Mouse (Mus musculus) neural tube, embryonic 11.5 days (tissue): ENCODE results near the gene Aldh8a1. TPM values are rescaled to one million over a fixed set of nuclear protein-coding genes. Genes with fewer than 3 reads are reported as not detected.

Experiments used
- ATAC-seq: fragments of 200-750 bp; cut with Nextera tagmentation; 2 replicates; pipeline ENCODE4 v1.8.0; 2017; ENCODE audit warnings: moderate number of reproducible peaks, mild to moderate bottlenecking, moderate TSS enrichment, moderate library complexity; ENCODE audit not compliant: insufficient read depth, low FRiP score, low TSS enrichment
- DNase-seq: peaks from one replicate; pipeline ENCODE4 v3.0.0-alpha.2; 2015; ENCODE audit warnings: low spot score
- H3K27ac ChIP-seq: fragments of 300-500 bp; sonication (generic); 2 replicates; pipeline ENCODE4 v1.5.1; 2014; ENCODE audit warnings: low read depth, mild to moderate bottlenecking, low read length
- H3K27me3 ChIP-seq: fragments of 300-500 bp; sonication (generic); 2 replicates; pipeline ENCODE4 v1.6.1; 2014; ENCODE audit warnings: mild to moderate bottlenecking, low read length, mixed read lengths; ENCODE audit not compliant: control insufficient read depth, insufficient read depth
- H3K36me3 ChIP-seq: fragments of 300-500 bp; sonication (generic); 2 replicates; pipeline ENCODE4 v1.6.1; 2014; ENCODE audit warnings: mild to moderate bottlenecking, low read length, moderate library complexity, mixed read lengths; ENCODE audit not compliant: control insufficient read depth, insufficient read depth
- H3K4me1 ChIP-seq: fragments of 300-500 bp; sonication (generic); 2 replicates; pipeline ENCODE4 v1.6.1; 2014; ENCODE audit warnings: low read length, mixed read lengths; ENCODE audit not compliant: control insufficient read depth, insufficient read depth
- H3K4me2 ChIP-seq: fragments of 300-500 bp; sonication (generic); 2 replicates; pipeline ENCODE4 v1.6.1; 2014; ENCODE audit warnings: low read depth, mild to moderate bottlenecking, moderate library complexity
- H3K4me3 ChIP-seq: fragments of 300-500 bp; sonication (generic); 2 replicates; pipeline ENCODE4 v1.5.1; 2014; ENCODE audit warnings: low read depth, low read length
- H3K9ac ChIP-seq: fragments of 300-500 bp; sonication (generic); 2 replicates; pipeline ENCODE4 v1.6.1; 2014; ENCODE audit warnings: mild to moderate bottlenecking, low read length
- H3K9me3 ChIP-seq: fragments of 300-500 bp; sonication (generic); 2 replicates; pipeline ENCODE4 v1.6.1; 2016; ENCODE audit warnings: low read length; ENCODE audit not compliant: control insufficient read depth
- WGBS: fragments of 180-500 bp; shearing (Covaris S2); extraction: QIAGEN DNeasy Blood & Tissue Kit; methylation state at CpG from one replicate; pipeline ENCODE4 v1.1.7; 2014; 5-methylcytosine and 5-hydroxymethylcytosine counted together
- polyA plus RNA-seq: library from polyadenylated mRNA; unstranded; fragments of >200 nt; fragmentation: Nextera tagmentation; extraction: Ambion mirVana; gene quantifications from 2 replicates; pipeline ENCODE4 v1.2.1, GENCODE M21; 2014

Gene Aldh8a1
- polyA plus RNA-seq, 1 experiment from 2014 or later, result not detected

- Histone ChIP-seq H3K36me3 (no peaks in the 10 kb centered on the region), H3K4me3 (no peak overlapping the region), H3K4me2 (no peak overlapping the region), H3K27ac (no peak overlapping the region), H3K27me3 (no peaks in the 10 kb centered on the region), H3K9me3 (no peaks in the 10 kb centered on the region), H3K9ac (no peak overlapping the region), H3K4me1 (no peaks in the 10 kb centered on the region)
- DNase-seq, result no peak
- WGBS, result 74% methylated on average over 2 of the region's 2 CpGs
- ATAC-seq, result no peak
Measured at GRCm38 (mm10) chr10:21400453-21400852, 23.4 kb downstream of the Aldh8a1 start.

- no peaks in the 10 kb centered on the region for H3K9me3 ChIP-seq
- no peak overlapping the region for H3K4me3 ChIP-seq
- DNase-seq (no peak), ATAC-seq (no peak)
- no peaks in the 10 kb centered on the region for H3K27me3 ChIP-seq
- no peak overlapping the region for H3K9ac ChIP-seq
- H3K27ac ChIP-seq, result no peak overlapping the region
- no peak overlapping the region for H3K4me2 ChIP-seq
- H3K4me1 ChIP-seq, result no peaks in the 10 kb centered on the region
- H3K36me3 ChIP-seq, result no peaks in the 10 kb centered on the region
- 68% methylated on average over 4 of the region's 4 CpGs for WGBS
Measured at GRCm38 (mm10) chr10:21401259-21401658, 24.2 kb downstream of the Aldh8a1 start.

- H3K27ac ChIP-seq, result no peak overlapping the region
- no peak overlapping the region for H3K4me2 ChIP-seq
- H3K9me3 ChIP-seq, result no peaks in the 10 kb centered on the region
- ATAC-seq (no peak), DNase-seq (no peak)
- no peaks in the 10 kb centered on the region for H3K4me1 ChIP-seq
- H3K36me3 ChIP-seq, result no peaks in the 10 kb centered on the region
- H3K27me3 ChIP-seq, result no peaks in the 10 kb centered on the region
- WGBS, result 94% methylated on average over 4 of the region's 4 CpGs
- no peak overlapping the region for H3K4me3 ChIP-seq
- no peak overlapping the region for H3K9ac ChIP-seq
Measured at GRCm38 (mm10) chr10:21404822-21405221, 27.7 kb downstream of the Aldh8a1 start.

- 82% methylated on average over 11 of the region's 11 CpGs for WGBS
- no peak for DNase-seq
- H3K4me1 ChIP-seq, result no peaks in the 10 kb centered on the region
- no peaks in the 10 kb centered on the region for H3K36me3 ChIP-seq
- H3K27me3 ChIP-seq, result no peaks in the 10 kb centered on the region
- H3K27ac ChIP-seq, result no peak overlapping the region
- no peaks in the 10 kb centered on the region for H3K9me3 ChIP-seq
- no peak overlapping the region for H3K4me3 ChIP-seq
- H3K9ac ChIP-seq, result no peak overlapping the region
- H3K4me2 ChIP-seq, result no peak overlapping the region
- no peak for ATAC-seq
Measured at GRCm38 (mm10) chr10:21405707-21406534, 28.8 kb downstream of the Aldh8a1 start.

GRCm38 (mm10) chr10:21410711-21411110 lies 33.6 kb downstream of the Aldh8a1 start:
- WGBS, result 82% methylated on average over 5 of the region's 5 CpGs

GRCm38 (mm10) chr10:21411621-21412205 lies 34.6 kb downstream of the Aldh8a1 start:
- no peak for DNase-seq
- no peak for ATAC-seq
- 78% methylated on average over 6 of the region's 6 CpGs for WGBS

More at GRCm38 (mm10) chr10:21410711-21411110, 33.6 kb downstream of the Aldh8a1 start:
- H3K4me2 ChIP-seq, result no peak overlapping the region
- no peak overlapping the region for H3K9ac ChIP-seq
- no peaks in the 10 kb centered on the region for H3K27me3 ChIP-seq
- no peaks in the 10 kb centered on the region for H3K4me1 ChIP-seq
- H3K36me3 ChIP-seq, result no peaks in the 10 kb centered on the region
- ATAC-seq (no peak), DNase-seq (no peak)
- H3K27ac ChIP-seq, result no peak overlapping the region
- no peaks in the 10 kb centered on the region for H3K9me3 ChIP-seq
- H3K4me3 ChIP-seq, result no peak overlapping the region

GRCm38 (mm10) chr10:21415031-21415430 lies 37.9 kb downstream of the Aldh8a1 start:
- no peak overlapping the region for H3K4me2 ChIP-seq
- no peaks in the 10 kb centered on the region for H3K4me1 ChIP-seq
- DNase-seq (no peak), ATAC-seq (no peak)
- H3K36me3 ChIP-seq, result no peaks in the 10 kb centered on the region
- no peak overlapping the region for H3K4me3 ChIP-seq
- H3K9me3 ChIP-seq, result no peaks in the 10 kb centered on the region
- no peak overlapping the region for H3K9ac ChIP-seq
- WGBS, result 84% methylated on average over 4 of the region's 4 CpGs
- no peak overlapping the region for H3K27ac ChIP-seq
- H3K27me3 ChIP-seq, result no peaks in the 10 kb centered on the region

More at GRCm38 (mm10) chr10:21411621-21412205, 34.6 kb downstream of the Aldh8a1 start:
- H3K4me3 ChIP-seq, result no peak overlapping the region
- no peaks in the 10 kb centered on the region for H3K9me3 ChIP-seq
- H3K9ac ChIP-seq, result no peak overlapping the region
- no peaks in the 10 kb centered on the region for H3K27me3 ChIP-seq
- no peaks in the 10 kb centered on the region for H3K36me3 ChIP-seq
- no peak overlapping the region for H3K27ac ChIP-seq
- H3K4me2 ChIP-seq, result no peak overlapping the region
- no peaks in the 10 kb centered on the region for H3K4me1 ChIP-seq

- H3K9ac ChIP-seq, result no peak overlapping the region
- no peak overlapping the region for H3K27ac ChIP-seq
- whole genome bisulfite sequencing, result 88% methylated on average over 5 of the region's 5 CpGs
- no peaks in the 10 kb centered on the region for H3K4me1 ChIP-seq
- H3K36me3 ChIP-seq, result no peaks in the 10 kb centered on the region
- H3K9me3 ChIP-seq, result no peaks in the 10 kb centered on the region
- ATAC-seq (no peak), DNase-seq (no peak)
- no peak overlapping the region for H3K4me3 ChIP-seq
- H3K27me3 ChIP-seq, result no peaks in the 10 kb centered on the region
- no peak overlapping the region for H3K4me2 ChIP-seq
Measured at GRCm38 (mm10) chr10:21416184-21416583, 39.1 kb downstream of the Aldh8a1 start.

- ATAC-seq (no peak), DNase-seq (no peak)
- H3K4me2 ChIP-seq, result no peak overlapping the region
- H3K9ac ChIP-seq, result no peak overlapping the region
- no peaks in the 10 kb centered on the region for H3K27me3 ChIP-seq
- H3K4me1 ChIP-seq, result no peaks in the 10 kb centered on the region
- H3K36me3 ChIP-seq, result no peaks in the 10 kb centered on the region
- 87% methylated on average over 14 of the region's 14 CpGs for WGBS
- no peak overlapping the region for H3K4me3 ChIP-seq
- no peaks in the 10 kb centered on the region for H3K9me3 ChIP-seq
- H3K27ac ChIP-seq, result no peak overlapping the region
Measured at GRCm38 (mm10) chr10:21419188-21419587, 42.1 kb downstream of the Aldh8a1 start.
